Mouse (Mus musculus) bone marrow, adult 2 months (tissue): ENCODE results near the gene Efna3. TPM values are rescaled to one million over a fixed set of nuclear protein-coding genes. Genes with fewer than 3 reads are reported as not detected.
A peak's percentile ranks its signal among the peaks of the same experiment; 100 is the strongest.

Experiments
- H3K27ac ChIP-seq: fragments of 200-500 bp; 2 replicates; pipeline ENCODE4 v1.5.1; 2012; ENCODE audit warnings: low read depth, mild to moderate bottlenecking, control low read depth, inconsistent platforms, low read length; ENCODE audit not compliant: control insufficient read depth, poor library complexity, insufficient read depth
- H3K4me1 ChIP-seq: fragments of 200-500 bp; 2 replicates; pipeline ENCODE4 v1.6.1; 2011; ENCODE audit warnings: low read length; ENCODE audit not compliant: control insufficient read depth, insufficient read depth
- H3K4me3 ChIP-seq: fragments of 200-500 bp; replicated peaks from 2 replicates; pipeline ENCODE3; 2011; ENCODE audit warnings: mild to moderate bottlenecking, low read depth, low read length, control low read depth; ENCODE audit not compliant: control insufficient read depth
- CTCF ChIP-seq: fragments of 200-500 bp; IDR thresholded peaks from 2 replicates; pipeline ENCODE4 v1.5.1; 2011; ENCODE audit warnings: low read length, control low read depth; ENCODE audit not compliant: control insufficient read depth, insufficient read depth
- POLR2A ChIP-seq: fragments of 200-500 bp; IDR thresholded peaks from 2 replicates; pipeline ENCODE4 v1.6.1; 2011; ENCODE audit warnings: low read depth, mild to moderate bottlenecking, control low read depth, low read length, borderline replicate concordance; ENCODE audit not compliant: control insufficient read depth
- WGBS: fragments of 180-500 bp; shearing (Covaris S2); methylation state at CpG from one replicate; pipeline ENCODE4 v1.1.7; 2018; 5-methylcytosine and 5-hydroxymethylcytosine counted together
- polyA plus RNA-seq: library from polyadenylated mRNA; stranded (reverse); fragments of >200 nt; gene quantifications from 2 replicates; pipeline ENCODE4 v1.2.4, GENCODE M21; 2011; ENCODE audit warnings: low replicate concordance; ENCODE audit not compliant: missing spikeins, insufficient read depth, insufficient read length

Gene Efna3
- polyA plus RNA-seq, 1 experiment: 2.7 TPM

DNA sequence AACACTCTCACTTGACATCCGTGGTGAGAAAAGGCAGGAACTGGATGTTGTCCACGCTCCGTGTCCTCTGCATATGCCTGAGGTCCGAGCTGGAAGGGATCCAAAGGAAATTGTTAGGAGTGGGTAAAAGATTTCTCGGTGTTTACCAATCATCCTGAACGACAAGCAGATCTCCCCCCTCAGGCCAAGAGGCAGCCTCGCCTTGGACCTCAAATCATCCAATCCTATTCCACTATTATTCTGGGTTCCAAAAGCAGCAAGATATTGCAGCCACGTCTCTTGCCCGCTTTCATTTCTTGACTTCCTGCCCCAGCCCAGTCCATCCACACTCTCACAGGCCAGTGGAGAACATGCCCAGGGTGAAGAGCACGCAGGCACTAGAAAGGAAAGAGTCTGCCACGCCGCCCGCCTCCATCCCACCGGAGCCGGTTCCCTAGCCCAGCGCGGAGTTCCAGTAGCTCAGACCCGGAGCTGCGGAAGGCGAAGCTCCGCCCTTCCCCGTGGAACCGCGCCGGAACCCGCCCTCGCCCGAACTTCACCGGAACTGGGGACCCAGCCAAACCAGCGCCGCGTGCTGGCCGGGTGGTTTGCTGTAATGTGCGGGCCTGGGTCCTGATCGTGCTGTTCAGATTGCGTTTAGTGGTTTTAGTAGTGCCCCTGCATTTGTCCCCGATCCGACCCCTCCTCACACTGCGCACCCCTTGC lies 52.6 kb downstream of the Efna3 start, which contains the start of gene Slc50a1:
Gene Slc50a1 (minus strand): TSS at position 520 of the 705 bp plus-strand sequence.
- Histone ChIP-seq H3K4me1 (peaks cover 1% of the 10 kb centered on the region; the same call in 1 of the 2 replicates), H3K27ac (peak within 1 kb of the TSS; percentile 75), H3K4me3 (peak within 1 kb of the TSS; percentile 96)
- TF ChIP-seq POLR2A (peak; percentile 80; the same call in 1 of the 2 replicates), CTCF (peak; percentile 25; the same call in 1 of the 2 replicates)
- under 1% methylated on average over 39 of the region's 39 CpGs for WGBS

GRCm38 (mm10) chr3:89268916-89269315 lies 53.8 kb downstream of the Efna3 start:
- H3K4me3 ChIP-seq: no peak overlapping the region
- peaks cover 1% of the 10 kb centered on the region; the same call in 1 of the 2 replicates for H3K4me1 ChIP-seq
- H3K27ac ChIP-seq: no peak overlapping the region
- WGBS: 83% methylated on average over 8 of the region's 8 CpGs
- TF ChIP-seq POLR2A: no peak
- TF ChIP-seq CTCF: no peak

DNA sequence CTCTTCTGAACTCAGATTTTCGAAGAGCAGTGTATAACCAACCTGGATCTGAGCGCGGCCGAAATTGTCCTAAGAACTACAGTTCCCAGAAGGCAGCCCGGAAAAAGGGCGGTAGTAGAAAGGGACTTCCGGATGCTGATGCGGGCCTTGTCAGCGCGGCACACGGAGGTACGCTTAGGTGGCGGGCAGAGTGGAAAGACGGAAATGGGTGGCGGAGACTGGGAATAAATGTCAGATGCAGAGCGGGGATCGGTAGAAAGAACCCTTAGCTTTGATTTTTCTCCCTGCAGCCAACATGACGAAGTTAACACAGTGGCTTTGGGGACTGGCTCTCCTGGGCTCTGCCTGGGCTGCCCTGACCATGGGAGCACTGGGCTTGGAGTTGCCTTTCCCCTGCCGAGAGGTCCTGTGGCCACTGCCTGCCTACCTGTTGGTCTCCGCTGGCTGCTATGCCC lies 56.3 kb downstream of the Efna3 start:
- peak; percentile 94 for TF ChIP-seq POLR2A
- TF ChIP-seq CTCF: no peak
- H3K4me1 ChIP-seq: peaks cover 1% of the 10 kb centered on the region; the same call in 1 of the 2 replicates
- WGBS: under 1% methylated on average over 20 of the region's 20 CpGs
- H3K4me3 ChIP-seq: peak overlapping the region; percentile 74
- peak overlapping the region; percentile 39 for H3K27ac ChIP-seq

Other genes with a start within 250 kb of the Efna3 start
- 14.5 and 17.1 TPM in 2 replicates for gene Rusc1, start 229.7 kb downstream of the Efna3 start, polyA plus RNA-seq
- not detected in 2 replicates for gene Gm43738, start 221.9 kb downstream of the Efna3 start, polyA plus RNA-seq
- 21.7 and 30.3 TPM in 2 replicates for gene Fdps, start 221.0 kb downstream of the Efna3 start, polyA plus RNA-seq
- 14.3 and 16.0 TPM in 2 replicates for gene Pklr, start 186.8 kb downstream of the Efna3 start, polyA plus RNA-seq
- gene Hcn3, start 162.8 kb downstream of the Efna3 start, polyA plus RNA-seq: 1.6 TPM in 1 of 2 replicates, not detected in the other
- 43.3 and 90.9 TPM in 2 replicates for gene Clk2, start 158.2 kb downstream of the Efna3 start, polyA plus RNA-seq
- 25.7 and 54.2 TPM in 2 replicates for gene Scamp3, start 145.5 kb downstream of the Efna3 start, polyA plus RNA-seq
- gene Fam189b, start 139.8 kb downstream of the Efna3 start, polyA plus RNA-seq: 4.1 and 9.8 TPM in 2 replicates
- 27.7 and 71.7 TPM in 2 replicates for gene Gba, start 120.0 kb downstream of the Efna3 start, polyA plus RNA-seq
- 2.9 TPM in 1 of 2 replicates, not detected in the other for gene Thbs3, start 107.8 kb downstream of the Efna3 start, polyA plus RNA-seq
- 33.9 and 66.4 TPM in 2 replicates for gene Mtx1, start 95.9 kb downstream of the Efna3 start, polyA plus RNA-seq
- 0.67 TPM in 1 of 2 replicates, not detected in the other for gene Muc1, start 93.9 kb downstream of the Efna3 start, polyA plus RNA-seq
- gene Krtcap2, start 77.0 kb downstream of the Efna3 start, polyA plus RNA-seq: 47.8 and 69.5 TPM in 2 replicates
- 0.59 and 1.6 TPM in 2 replicates for gene Trim46, start 76.7 kb downstream of the Efna3 start, polyA plus RNA-seq
- 30.7 and 39.3 TPM in 2 replicates for gene Dpm3, start 63.6 kb downstream of the Efna3 start, polyA plus RNA-seq
- gene Slc50a1, start 52.4 kb downstream of the Efna3 start, polyA plus RNA-seq: 64.0 and 83.0 TPM in 2 replicates
- 0.99 and 2.0 TPM in 2 replicates for gene Efna1, start 41.8 kb downstream of the Efna3 start, polyA plus RNA-seq
- not detected in 2 replicates for gene Efna4, start 15.1 kb upstream of the Efna3 start, polyA plus RNA-seq
- gene Adam15, start 27.0 kb upstream of the Efna3 start, polyA plus RNA-seq: 112 and 187 TPM in 2 replicates
- 0.56 TPM in 1 of 2 replicates, not detected in the other for gene Dcst2, start 39.0 kb upstream of the Efna3 start, polyA plus RNA-seq
- 1.3 TPM in 1 of 2 replicates, not detected in the other for gene Dcst1, start 42.3 kb upstream of the Efna3 start, polyA plus RNA-seq
- 20.8 and 40.2 TPM in 2 replicates for gene Zbtb7b, start 71.8 kb upstream of the Efna3 start, polyA plus RNA-seq
- gene Lenep, start 79.8 kb upstream of the Efna3 start, polyA plus RNA-seq: 0.92 TPM in 1 of 2 replicates, not detected in the other
- 9.7 and 17.6 TPM in 2 replicates for gene Flad1, start 88.9 kb upstream of the Efna3 start, polyA plus RNA-seq
- 126 and 145 TPM in 2 replicates for gene Cks1b, start 95.4 kb upstream of the Efna3 start, polyA plus RNA-seq
- 41.6 and 65.2 TPM in 2 replicates for gene Shc1, start 95.5 kb upstream of the Efna3 start, polyA plus RNA-seq
- 29.7 and 45.4 TPM in 2 replicates for gene Pygo2, start 107.2 kb upstream of the Efna3 start, polyA plus RNA-seq
- gene Pbxip1, start 113.7 kb upstream of the Efna3 start, polyA plus RNA-seq: 23.6 and 60.5 TPM in 2 replicates
- 25.4 and 33.4 TPM in 2 replicates for gene Pmvk, start 131.6 kb upstream of the Efna3 start, polyA plus RNA-seq
- not detected in 2 replicates for gene Kcnn3, start 197.2 kb upstream of the Efna3 start, polyA plus RNA-seq